Mouse (Mus musculus) MEL-GATA-1-ER (cell line): Measurements from ENCODE around the gene Cdkal1.
A peak's percentile ranks its signal among the peaks of the same experiment; 100 is the strongest.

Source experiments
- DNase-seq: peaks from one replicate; pipeline ENCODE4 v3.0.0-alpha.2; 2012; ENCODE audit warnings: low read depth; ENCODE audit errors: extremely low read depth

Gene Cdkal1

DNA sequence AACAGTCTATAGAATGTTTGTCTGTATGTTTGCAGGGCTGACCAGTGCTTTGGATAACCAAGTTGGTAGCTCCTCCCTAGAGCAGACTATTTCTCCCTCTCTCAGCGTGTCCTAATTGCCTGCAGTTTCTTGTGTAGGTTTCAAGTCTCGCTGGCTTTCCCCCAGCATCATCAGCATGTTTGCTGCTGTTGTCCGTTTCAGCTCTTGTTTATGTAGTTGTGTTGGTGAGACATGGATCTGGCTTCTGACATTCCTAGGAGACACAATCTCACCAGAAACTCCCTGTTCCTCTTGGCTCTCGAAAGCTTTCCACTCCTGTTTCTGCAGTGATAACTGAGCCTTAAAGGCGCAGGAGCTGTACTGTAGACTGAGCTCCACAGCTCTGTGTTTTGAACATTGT, 224.1 kb downstream of the Cdkal1 start:
- no peak for DNase-seq

GRCm38 (mm10) chr13:29628607-29629006, 226.9 kb downstream of the Cdkal1 start:
- no peak for DNase-seq

DNA sequence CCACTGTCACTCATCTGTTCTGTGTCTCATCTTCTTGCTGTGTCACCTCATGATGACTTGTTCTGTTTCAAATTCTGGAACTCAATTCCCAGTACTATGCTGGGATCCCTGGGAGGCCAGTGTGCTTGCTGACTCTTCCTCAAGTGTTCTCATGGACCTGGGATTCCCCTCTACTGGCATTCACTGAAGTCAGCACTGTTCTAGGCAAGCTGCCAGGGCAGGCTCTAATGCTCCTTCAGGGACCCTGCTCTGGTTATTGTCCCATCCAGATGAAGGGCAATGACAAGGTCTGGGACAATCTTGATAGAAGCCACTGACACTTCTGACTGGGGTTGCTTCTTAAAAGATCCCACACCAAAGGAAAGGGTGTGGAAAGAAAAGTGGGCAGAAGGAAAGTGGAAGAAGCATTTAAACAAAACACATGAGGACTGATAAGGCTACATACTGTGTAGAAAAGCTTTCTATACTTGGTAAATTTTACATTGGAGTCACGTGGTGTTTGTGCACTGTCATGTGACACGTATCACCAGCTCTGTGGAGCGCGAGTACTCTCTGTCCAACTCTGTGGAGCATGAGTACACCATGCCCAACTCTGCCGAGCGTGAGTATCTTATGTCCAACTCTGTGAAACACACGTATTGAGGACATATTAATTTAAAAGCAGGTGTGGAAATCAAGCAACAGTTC, 227.9 kb downstream of the Cdkal1 start:
- no peak for DNase-seq

- DNase-seq = peak; percentile 38
These were observed 230.5 kb downstream of the Cdkal1 start for GRCm38 (mm10) chr13:29624929-29625328.

DNA sequence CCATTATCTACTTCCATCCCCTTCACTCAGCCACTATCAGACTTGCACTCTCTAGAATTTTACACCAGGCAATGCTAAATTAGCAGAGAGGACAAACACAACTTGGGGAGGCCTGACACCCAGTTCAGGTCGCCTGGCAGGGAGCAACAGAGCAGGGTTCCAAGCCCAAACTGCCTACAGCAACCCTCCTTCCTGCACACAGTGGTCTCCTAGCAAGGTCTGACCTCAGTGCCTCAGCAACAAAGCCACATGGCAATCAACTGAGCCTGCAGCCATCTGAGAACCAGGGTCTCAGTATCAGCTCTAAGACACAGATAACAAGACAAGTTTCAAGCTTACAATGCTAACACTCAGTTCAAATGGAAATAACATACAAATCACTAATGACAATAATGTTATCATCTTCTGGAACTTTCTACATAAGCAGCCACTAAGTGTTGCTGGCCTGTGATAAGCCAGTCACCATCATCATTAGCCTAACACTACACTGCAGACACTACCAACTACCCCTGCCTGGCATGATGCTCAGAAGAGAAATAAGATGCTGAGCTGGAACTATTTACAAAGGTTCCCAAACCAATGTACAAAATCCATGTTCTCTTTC, 231.7 kb downstream of the Cdkal1 start:
- DNase-seq = no peak

GRCm38 (mm10) chr13:29621881-29622280, 233.6 kb downstream of the Cdkal1 start:
- no peak for DNase-seq

GRCm38 (mm10) chr13:29621363-29621762, 234.1 kb downstream of the Cdkal1 start:
- DNase-seq = no peak

DNA sequence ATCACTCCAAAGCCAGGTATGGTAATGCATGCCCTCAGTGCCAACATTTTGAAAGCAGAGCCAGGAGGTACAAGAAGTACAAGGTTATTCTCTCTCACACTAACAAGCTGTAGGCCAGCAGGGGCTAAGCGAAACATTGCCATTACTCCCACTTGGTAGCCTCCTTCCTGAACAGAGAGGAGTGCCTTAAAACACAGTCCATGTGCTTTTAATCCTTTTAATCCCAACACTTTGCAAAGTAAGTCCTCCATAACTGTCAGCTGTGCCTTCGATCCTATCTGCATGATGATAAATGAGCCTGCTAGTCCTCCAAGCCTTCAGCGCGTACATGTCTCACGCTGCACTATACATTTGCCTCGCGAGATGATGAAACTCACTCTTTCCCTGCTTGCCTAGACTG, 234.6 kb downstream of the Cdkal1 start:
- no peak for DNase-seq

- no peak for DNase-seq
These were observed 238.8 kb downstream of the Cdkal1 start for GRCm38 (mm10) chr13:29616654-29617171.

- DNase-seq = no peak
These were observed 239.5 kb downstream of the Cdkal1 start for GRCm38 (mm10) chr13:29615987-29616386.

DNA sequence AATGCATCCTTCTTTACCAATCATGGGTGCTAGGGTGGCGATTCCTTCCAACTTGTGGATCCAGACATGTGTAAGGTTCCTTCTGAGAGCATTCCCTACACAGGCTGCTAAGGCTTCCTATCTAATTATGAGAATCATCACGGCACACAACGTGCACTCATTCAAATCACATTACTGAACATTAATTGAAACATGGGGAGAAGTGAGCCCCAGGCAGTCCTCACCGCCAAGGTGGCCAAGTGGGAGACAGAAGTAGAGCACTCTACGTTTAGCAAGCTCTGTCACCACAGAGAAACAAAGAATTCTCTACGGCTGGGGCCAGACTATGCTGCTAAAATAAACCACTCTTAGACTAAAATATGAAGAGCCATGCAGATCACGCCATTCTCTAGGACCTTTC, 240.4 kb downstream of the Cdkal1 start:
- DNase-seq = no peak

- DNase-seq = no peak
These were observed 245.2 kb downstream of the Cdkal1 start for GRCm38 (mm10) chr13:29610051-29610931.

GRCm38 (mm10) chr13:29609441-29609840, 246.0 kb downstream of the Cdkal1 start:
- DNase-seq = no peak

DNA sequence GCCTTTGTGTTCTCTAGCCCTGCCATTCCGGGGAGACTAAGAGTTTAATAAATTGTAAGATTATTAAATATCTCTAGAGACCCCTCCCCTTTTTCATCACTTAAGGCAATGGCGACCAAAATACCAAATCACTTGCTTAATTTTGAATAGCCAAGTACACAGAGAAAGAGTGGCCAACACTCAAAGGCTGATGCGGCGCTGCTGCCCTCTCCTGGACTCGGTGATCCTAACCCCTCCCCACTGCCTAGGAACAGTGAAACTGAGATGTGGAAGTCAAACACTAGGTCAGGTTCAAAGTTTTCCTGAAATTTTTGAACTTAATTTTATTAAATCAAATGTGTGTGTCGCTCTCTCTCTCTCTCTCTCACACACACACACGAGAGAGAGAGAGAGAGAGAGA, 251.2 kb downstream of the Cdkal1 start:
- no peak for DNase-seq

DNA sequence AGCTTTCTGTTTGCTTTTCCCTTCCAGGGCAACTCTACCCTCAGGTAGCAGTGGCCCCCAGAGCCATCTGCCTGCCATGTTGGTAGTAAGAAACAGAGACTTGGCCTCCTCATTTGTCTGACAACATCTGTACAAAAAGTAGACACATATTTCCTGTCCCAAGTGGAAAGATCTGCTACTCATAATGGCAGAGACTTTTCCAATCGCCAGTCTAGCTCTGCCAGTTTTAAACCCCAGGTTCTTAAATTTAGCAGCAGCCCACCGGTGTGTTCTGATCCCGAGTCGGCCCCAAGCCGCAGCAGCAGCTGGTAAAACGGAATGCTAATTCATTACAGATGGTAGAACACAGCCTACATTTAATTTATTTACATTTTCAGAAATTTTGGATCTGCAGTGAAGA, 251.9 kb downstream of the Cdkal1 start:
- no peak for DNase-seq

GRCm38 (mm10) chr13:29601033-29601432, 254.4 kb downstream of the Cdkal1 start:
- no peak for DNase-seq

- no peak for DNase-seq
These were observed 255.8 kb downstream of the Cdkal1 start for GRCm38 (mm10) chr13:29599646-29600045.

DNA sequence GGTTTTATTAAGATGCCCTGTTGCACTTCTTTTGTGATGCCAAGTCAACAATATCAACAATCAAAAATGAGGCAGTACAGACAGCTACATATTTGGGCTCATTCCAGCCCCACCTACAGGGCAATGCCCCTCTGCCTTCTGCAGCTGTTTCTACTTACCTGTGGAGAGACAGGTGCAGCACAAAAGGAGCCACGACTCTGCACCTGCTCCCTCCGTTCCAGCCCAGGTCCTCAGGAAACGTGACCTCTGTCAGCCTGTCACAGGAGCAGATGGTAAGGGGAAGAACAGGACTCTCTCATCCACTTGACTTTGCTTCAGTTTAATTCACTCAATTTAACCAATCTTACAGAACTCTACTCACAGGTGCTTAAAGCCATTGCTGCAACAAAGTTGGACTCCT, 258.7 kb downstream of the Cdkal1 start:
- no peak for DNase-seq

DNA sequence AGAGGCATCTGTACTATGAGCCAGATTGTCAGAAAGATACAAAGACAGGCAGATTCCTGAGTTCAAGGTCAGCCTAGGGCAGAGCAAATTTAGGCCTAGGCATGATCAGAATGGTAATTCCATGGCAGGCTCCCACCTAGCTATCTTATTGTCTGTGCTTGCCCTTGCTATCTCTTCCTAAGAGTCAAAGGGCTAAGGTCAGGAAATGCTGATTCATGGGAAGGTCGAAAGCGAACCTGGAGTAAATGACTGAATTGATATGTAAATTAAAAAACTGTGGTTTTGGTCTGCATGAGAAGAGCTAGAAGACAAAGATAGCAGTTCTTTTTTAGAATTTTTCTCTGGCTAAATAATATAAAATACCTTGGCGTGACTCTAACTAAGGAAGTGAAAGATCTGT, 262.4 kb downstream of the Cdkal1 start:
- DNase-seq = no peak

DNA sequence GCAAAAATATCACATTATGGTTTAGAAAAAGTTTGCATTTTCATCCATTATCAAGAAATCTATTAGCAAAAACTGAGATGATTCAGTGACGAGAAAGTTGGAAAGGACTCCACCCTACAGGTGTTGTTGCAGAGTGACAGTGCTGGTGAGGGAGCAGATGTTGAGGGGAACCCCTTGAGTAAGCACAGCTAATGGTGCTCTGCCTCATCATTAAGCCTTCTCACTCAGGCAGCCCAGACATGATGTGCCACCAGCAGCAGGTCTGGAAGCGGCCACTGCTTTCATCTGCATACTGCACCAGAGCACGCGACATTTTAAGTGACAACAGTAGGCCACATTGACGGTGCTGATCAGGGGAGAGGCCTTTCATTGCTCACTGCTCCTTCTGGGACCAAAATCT, 264.8 kb downstream of the Cdkal1 start:
- DNase-seq = no peak

DNA sequence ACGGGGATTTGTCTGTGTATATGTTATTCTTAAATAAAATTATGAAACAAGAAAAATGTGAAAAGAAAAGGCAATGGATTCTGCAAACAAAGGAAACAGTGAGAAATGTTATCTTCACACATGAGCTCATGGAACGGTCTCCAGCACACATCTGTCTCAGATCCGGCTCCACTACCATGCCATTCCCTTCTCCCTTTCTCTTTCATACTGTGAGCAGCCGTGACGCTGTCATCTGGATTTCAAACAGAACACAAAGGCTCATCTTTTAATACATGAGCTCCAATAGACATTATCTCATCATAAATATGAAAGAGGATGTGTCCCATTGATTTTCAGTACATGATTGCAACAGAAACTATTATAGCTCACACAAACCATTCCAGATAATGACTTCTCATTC, 265.3 kb downstream of the Cdkal1 start:
- DNase-seq = no peak

DNA sequence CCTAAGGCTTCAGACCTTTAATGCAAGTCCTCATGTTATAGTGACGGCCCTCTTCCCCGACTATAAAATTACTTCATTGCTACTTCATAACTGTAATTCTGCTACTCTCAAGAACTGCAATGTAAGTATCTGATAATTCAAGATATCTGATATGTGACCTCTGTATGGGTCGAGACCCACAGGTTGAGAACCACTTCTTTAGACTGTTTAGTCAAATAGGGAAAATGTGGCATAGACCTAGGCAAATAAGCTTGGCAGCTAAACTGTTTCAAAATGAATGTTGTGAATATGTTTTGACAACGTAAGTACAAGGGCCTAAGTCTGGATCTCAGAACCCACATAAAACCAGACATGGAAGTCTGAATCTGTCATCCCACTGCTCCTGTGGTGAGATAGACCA, 266.8 kb downstream of the Cdkal1 start:
- no peak for DNase-seq
